Mouse (Mus musculus) liver, adult (tissue): Measurements from ENCODE around the gene Kat6b.

Experiments used
- GATA4 ChIP-seq: IDR thresholded peaks from 2 replicates; pipeline ENCODE4 v1.6.1; 2014; ENCODE audit warnings: mild to moderate bottlenecking, low read length; ENCODE audit not compliant: insufficient replicate concordance

Kat6b gene

DNA sequence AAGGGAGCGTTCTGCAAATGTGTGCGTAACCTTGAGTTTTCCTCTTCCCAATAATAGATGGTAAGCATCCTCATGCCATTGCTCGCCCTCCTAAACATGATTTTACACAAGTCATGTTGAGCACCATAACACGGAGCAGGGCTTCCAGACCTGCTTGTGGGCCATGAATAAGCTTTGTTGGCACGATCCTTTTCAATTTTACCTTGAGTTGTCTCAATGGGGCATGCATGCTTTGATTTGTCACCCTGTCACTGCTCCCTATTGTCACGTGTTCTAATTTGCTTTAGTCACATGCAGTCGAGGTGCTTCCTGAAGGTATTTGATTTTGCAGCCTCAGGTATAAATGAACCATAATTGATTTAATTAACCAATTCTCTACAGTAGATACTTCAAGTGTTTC lies 138.7 kb downstream of the Kat6b start:
- TF ChIP-seq GATA4: no peak

DNA sequence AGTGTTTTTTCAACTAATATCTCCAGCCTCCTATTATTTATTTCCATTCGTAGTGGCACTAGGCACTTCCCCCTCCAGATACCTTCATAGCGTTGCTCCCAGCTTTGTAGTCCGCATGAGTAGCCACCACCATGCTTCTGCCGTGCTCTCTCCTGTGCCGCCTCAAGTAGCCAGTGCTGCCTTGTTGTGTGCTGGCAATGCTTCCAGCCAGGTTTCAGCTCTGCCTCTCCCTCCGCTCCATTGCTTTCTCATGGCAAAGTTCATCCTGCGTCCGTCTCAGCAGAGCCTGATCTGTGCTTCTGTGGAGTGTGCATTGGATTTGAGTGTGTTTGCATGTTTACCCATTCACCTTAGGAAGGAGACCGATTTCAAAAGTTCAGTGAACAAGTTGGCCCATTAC lies 144.7 kb downstream of the Kat6b start:
- TF ChIP-seq GATA4: no peak

DNA sequence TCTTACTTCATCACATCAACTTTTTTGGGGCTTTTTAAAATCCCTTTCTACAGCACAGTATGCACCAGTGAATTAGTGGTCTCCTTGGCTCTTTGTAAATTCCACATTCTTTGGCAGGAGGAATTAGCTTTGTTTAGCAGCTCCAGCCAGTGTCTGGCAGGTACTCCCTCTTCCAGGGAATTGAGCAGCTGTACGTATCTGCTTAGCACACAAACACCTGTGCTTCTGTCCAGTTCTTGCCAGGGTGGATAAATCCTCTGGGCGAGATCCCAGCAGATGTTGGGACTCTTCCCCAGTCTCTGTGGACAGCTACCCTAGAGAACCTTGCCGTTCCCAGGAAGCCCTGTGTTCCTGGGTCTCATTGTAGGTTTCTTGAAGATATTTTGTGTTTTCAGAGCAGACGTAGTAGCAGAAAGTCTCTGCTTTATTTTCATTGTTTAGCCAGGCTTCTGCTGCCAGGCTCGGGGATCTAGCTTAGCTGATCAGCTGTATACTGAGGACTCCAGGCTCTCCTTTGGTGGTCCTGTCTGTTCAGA lies 150.5 kb downstream of the Kat6b start:
- no peak for TF ChIP-seq GATA4

DNA sequence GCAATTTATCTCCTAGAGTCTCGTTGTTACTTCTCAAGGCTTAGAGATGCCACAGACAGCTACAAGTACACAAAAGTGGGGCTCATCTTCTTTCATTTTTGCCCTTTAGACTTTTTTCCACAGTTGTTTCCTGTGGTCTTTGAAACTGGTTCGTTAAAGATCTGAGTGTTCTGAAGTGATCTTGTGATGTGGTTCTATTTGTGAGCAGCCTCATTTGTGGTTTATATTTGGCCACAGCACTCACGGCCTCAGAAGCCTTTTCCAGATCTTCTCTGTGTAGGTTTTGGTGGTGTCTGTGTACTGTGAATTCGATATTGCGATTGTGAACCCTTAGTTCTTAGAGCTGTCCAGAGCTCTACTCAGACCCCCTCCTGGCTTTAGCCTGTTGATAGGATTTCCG lies 155.3 kb downstream of the Kat6b start:
- no peak for TF ChIP-seq GATA4

DNA sequence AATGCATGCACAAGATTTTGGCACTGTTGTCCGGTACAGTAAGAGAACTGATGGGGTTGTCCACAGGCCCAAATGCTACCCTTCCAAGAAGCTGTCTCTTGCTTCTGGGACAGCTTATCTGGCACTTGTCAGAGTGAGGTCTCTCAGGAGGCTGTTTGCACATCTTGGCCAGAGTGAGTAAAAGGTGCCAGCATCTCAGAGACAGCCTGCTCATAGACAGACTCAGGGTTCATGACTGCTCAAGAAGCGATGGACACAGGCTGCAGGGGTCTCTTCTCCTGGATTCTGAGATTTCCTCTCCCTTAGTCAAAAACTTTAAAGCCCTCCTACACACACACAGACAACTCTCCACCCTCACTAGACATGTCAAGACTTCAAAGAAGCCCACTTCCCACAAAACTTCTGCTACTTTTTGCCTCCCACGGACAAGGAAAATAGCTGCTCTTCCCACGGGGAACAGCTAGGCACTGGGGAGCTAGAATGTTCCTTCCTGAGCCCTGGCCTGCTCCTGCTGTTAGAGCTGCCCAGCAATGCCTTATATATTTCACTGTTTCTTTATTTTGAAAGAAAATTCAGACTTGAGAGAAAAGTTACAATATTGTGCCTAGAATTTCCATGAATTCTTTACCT lies 159.7 kb downstream of the Kat6b start:
- TF ChIP-seq GATA4: no peak

DNA sequence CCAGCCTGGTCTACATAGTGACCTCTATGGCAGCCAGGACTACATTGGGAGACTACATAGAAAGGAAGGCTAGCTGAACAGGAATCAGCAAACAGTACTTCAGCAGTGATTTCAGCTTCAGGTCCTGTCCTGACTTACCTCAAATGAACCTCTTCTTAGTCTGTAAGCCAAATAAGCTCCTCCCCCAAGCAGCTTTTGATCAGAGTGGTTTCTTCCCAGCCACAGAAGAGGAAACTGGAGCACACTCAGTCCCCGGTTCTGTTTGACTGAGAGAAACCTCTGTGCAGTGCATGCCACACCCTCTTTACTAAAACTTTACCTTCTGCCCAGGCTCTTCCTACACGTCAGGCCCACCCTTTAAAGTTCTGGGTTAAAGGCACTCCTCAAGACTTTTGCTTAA lies 172.6 kb downstream of the Kat6b start:
- no peak for TF ChIP-seq GATA4

DNA sequence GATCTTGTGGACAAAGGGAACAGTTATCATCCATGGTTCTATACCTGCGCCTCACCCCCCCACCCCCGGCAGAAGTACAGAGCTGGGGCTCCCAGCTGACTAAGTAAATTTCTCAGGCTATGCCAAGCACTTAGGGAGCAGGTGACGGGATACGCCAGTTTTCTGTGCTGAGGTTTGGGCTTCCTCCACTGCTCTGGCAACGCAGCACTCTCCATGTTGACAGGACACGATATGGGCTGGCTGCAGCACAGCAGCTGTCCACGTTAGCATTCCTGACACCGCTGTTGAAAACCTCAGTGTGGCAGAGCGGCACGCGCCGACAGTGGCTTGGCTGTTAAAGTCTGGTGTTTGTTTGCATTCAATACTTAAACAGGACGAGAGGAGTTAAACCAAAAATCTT lies 177.9 kb downstream of the Kat6b start:
- no peak for TF ChIP-seq GATA4

DNA sequence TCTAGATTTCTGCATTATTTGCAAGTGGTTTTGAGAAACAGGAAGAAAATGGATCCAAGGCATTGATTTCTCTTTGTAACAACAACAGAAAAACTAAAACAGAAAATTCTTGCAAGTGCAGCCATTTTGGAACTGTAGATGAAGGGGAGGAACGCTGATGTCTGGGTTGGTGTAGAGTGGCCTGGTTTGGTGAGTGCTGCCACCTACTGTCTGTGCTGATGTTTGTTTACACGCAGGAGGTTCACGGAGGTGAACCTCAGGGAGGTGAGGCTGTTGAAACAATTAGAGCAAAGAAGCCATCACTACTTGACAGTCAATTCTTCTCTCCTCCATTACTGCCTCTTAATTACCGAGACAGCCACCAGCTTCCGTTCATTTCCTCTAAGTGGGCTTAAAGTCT lies 178.4 kb downstream of the Kat6b start:
- no peak for TF ChIP-seq GATA4

DNA sequence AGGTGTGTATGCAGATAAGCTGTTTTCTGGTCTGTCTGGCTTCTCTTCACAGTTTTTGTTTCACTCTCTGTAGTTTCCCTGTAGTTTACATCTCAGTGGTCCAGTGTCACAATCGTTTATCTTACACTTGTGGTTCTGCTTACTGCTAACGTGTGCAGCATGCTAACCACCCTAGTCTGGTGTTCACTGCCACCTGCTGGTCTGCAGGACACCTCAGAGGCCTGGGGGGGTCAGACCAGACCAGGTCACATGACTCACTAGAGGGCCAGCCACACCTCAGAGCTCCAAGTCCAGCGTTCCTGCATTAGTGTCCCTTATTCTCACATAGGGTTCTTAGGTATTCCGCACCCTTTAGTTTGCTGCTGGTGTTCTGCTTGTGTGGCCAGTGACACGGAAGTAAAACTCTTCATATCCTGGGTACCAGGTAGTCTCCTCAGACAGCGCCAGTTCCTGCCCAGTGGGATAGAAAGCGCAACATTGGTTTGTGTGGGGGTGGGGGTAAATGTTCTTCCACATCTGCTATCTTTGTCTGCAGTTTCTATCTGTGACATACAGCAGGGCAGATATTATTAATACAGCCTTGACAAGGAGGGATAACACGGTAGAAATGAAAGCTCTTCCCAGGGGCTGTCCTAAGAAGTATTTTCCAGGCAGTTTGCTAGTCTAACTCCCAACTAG lies 181.4 kb downstream of the Kat6b start:
- no peak for TF ChIP-seq GATA4

DNA sequence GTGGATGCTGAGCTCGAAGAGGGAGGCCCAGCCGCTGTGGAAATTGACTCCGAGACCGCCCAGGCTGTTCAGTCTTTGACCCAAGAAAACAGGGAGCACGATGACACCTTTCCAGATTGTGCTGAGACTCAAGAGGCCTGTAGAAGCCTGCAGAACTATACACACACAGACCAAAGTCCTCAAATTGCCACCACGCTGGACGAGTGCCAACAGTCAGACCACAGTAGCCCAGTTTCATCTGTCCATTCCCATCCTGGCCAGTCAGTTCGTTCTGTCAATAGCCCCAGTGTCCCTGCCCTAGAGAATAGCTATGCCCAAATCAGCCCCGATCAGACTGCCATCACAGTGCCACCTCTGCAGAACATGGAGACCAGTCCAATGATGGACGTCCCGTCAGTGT lies 188.0 kb downstream of the Kat6b start:
- no peak for TF ChIP-seq GATA4

DNA sequence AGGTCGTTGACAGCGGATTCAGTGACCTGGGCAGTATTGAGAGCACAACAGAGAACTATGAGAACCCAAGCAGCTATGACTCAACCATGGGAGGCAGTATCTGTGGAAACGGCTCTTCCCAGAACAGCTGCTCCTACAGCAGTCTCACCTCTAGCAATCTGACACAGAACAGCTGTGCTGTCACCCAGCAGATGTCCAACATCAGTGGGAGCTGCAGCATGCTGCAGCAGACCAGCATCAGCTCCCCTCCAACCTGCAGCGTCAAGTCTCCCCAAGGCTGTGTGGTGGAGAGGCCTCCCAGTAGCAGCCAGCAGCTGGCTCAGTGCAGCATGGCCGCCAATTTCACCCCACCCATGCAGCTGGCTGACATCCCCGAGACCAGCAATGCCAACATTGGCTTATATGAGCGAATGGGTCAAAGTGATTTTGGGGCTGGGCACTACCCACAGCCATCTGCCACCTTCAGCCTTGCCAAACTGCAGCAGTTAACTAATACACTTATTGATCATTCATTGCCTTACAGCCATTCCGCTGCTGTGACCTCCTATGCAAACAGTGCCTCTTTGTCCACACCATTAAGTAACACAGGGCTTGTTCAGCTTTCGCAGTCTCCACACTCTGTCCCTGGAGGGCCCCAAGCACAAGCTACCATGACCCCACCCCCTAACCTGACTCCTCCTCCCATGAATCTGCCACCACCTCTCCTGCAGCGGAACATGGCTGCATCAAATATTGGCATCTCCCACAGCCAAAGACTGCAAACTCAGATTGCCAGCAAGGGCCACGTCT lies 188.6 kb downstream of the Kat6b start:
- TF ChIP-seq GATA4: no peak

DNA sequence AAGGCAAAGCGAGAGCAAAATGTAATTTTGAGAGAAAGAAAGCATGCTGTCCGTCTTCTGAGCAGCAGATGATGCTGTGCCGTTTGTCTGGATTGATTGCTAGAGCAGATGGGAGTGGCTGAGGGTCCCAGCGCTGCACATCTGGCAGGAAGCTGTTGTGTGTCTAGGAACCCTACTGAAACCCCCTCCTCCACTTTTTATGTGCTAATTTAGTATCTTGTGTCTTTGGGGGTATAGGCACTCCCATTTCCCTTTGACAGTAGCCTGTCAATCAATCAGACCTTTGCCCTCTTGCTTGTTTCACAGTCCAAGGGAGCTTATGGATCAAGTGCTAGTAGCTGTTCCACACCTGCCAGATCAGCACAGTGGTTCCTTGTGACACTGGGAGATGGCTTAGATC lies 191.9 kb downstream of the Kat6b start:
- TF ChIP-seq GATA4: no peak

DNA sequence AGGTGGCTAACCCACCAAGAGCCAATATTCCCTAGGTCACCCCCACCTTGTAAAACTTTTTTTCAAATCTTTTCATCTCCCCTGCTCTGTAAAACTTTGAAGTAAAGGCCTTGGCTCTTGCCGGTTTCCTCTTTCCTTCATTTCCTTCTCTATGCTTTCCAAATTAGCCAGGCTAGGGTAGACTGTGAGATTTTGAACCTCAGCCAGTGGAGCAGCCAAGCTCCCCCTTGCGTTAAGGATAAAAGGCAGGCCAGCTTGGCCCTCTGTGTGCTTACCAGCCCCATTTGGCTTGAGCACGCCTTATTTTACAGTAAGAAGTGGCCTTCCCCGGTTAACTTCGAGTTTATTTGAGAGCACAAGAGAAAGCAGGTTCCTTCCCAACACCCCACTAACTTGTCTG lies 193.2 kb downstream of the Kat6b start:
- no peak for TF ChIP-seq GATA4

DNA sequence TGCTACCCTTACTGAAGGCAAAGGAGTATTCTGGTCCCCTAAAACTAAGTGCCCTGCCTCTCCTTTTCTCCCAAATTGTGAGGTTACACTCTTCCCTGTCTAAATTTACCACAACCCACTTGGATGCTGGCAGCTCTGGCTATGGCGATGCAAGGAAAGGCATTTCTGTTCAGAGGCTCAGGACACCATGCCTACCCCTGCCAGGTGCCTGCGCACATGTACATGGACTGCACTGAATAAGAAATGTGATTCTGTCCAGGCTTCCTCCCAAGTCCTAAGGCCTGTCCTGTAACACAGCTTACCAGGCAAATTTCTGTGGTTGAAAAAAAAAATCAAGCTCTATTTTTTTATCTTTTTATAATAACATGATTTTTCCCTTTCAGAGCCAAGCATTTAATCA lies 195.0 kb downstream of the Kat6b start:
- no peak for TF ChIP-seq GATA4

DNA sequence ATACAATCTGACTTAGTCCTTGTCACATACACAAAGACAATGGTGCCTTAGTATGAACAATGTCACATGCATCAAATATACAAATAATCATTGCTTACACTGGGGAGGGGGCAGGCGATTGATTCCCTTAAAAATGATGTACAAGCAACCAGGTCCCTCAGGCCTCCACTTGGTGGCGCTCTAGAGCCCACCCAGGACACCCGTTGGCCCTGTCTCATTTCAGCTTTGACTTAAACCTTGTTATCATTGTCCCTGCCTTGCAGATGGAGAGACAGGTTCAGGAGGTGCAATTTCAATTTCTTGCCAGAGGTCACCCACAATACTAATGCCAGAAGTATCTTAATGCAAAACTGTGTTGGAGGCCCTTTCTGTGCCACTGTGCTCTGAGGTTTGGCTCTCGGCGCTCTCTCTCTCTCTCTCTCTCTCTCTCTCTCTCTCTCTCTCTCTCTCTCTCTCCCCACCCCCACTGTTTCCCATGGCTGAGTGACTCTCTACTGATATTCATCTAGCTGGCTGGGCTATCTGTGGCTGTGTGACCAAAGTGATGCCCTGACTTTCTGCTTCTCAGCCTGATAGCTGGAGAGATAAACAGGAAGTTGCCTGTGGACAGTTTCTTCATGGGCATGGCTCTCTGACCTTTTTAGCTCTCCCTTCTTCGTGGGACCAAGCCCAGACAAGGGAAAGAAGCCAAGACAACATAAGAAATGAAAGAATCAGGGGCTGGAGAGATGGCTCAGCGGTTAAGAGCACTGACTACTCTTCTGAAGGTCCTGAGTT lies 197.5 kb downstream of the Kat6b start:
- no peak for TF ChIP-seq GATA4
